Mouse (Mus musculus): ENCODE results near the gene Ifi214.
"Not testable (repeated sequence)": the region's sequence is repeated elsewhere in the genome, so short reads cannot be mapped to it uniquely, and the experiment has no call there.

DNA sequence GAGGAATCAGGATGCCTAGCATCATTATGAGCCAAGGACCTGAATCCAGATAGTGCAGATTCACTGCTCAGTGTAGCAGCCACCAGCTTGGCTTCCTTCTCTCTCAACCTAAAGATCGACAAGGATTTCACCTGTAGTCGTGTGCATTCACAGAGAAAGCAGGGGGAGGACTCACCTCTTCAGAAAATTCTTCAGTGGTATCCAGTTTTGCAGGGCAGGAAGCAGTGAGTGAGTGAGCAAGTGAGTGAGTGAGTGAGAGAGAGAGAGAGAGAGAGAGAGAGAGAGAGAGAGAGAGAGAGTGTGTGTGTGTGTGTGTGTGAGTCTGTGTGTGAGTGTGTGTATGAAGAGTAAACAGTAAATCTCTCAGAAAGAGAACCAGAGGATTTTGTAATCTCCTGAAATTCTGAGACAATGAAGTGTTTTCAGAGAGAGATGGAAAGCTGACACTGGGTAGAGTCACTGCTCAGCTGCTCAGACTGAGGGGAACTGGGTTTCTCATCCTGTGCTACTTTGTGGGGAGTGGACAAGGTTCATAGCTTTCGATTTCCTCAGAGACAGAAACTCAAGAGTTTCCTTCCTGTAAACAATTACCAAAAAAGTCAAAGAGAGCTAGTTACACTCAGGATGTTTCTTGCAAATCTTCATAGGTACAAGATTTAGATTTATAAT lies 44.8 kb downstream of the Ifi214 start, which contains the start of gene Ifi206:
- not testable (repeated sequence) for TF ChIP-seq GATA1 (IDR thresholded peaks at IDR 0.05; ENCODE audit: borderline replicate concordance, low read length); FLI1 (IDR thresholded peaks at IDR 0.05; ENCODE audit: low read length)
